Mouse (Mus musculus) bone marrow macrophage, adult 2 months (primary cell): Measurements from ENCODE around the gene Scgb3a1.

Source experiments
- CTCF ChIP-seq: IDR thresholded peaks from 2 replicates; pipeline ENCODE4 v1.5.1; 2012; ENCODE audit warnings: low read depth, mild to moderate bottlenecking, low read length, moderate library complexity
- POLR2A ChIP-seq: IDR thresholded peaks from 2 replicates; pipeline ENCODE4 v1.6.1; 2012; ENCODE audit warnings: mild to moderate bottlenecking, low read depth, low read length, borderline replicate concordance

DNA sequence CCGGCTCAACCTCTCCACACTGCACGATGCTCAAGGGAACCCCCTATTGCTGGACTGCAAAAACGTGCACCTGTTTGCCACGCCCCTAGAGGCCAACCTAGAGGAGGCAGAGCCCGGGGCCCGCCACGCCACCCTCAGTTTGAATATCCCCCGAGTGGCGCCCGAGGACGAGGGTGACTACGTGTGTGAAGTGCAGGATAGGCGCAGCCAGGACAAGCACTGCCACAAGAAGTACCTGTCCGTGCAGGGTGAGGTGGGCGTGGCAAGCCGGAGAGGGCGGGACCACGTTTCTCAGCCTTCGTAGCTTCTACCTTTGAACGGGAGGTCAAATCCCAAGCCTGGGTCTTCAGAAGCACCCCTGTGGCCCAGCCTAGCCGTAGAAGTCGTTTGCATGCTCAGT, 29.3 kb upstream of the Scgb3a1 start:
- no peak for TF ChIP-seq CTCF
- TF ChIP-seq POLR2A: no peak
